Mouse (Mus musculus) mouse embryonic stem cell (cell line): ENCODE results near the gene Creb3l2.

ENCODE experiments used
- in situ Hi-C, 2 experiments: fragments of 300-500 bp; cut with MboI; formaldehyde crosslinking; loops; 1 replicate in 1 of 2; 3 replicates in 1 of 2; pipeline ENCODE4 v1.14.3; 2019 to 2020; ENCODE audit warnings: low sequenced_read_pairs in 2 of 2, low pct_unique_long_range_greater_than_20kb in 1 of 2, mixed read lengths in 1 of 2; ENCODE audit not compliant: unreplicated experiment in 1 of 2

Creb3l2 gene

GRCm38 (mm10) chr6:37317904-37318303 is 124.0 kb downstream of the Creb3l2 start:
- in situ Hi-C loops = no loop called here

- in situ Hi-C loops = no loop called here
Measured at GRCm38 (mm10) chr6:37315440-37315839, 126.5 kb downstream of the Creb3l2 start.

- in situ Hi-C loops = no loop called here
Measured at GRCm38 (mm10) chr6:37310601-37311000, 131.3 kb downstream of the Creb3l2 start.

- in situ Hi-C loops = no loop called here
Measured at GRCm38 (mm10) chr6:37306616-37307015, 135.3 kb downstream of the Creb3l2 start.

- in situ Hi-C loops = no loop called here
Measured at GRCm38 (mm10) chr6:37300492-37300891, 141.5 kb downstream of the Creb3l2 start.

GRCm38 (mm10) chr6:37299562-37300390 is 142.2 kb downstream of the Creb3l2 start, which contains the start of gene Dgki:
Gene Dgki, minus strand, starts transcription at chr6:37300184.
- in situ Hi-C loops = no loop called here

GRCm38 (mm10) chr6:37298982-37299381 is 143.0 kb downstream of the Creb3l2 start:
- in situ Hi-C loops = no loop called here

- in situ Hi-C loops = no loop called here
Measured at GRCm38 (mm10) chr6:37297744-37298482, 144.0 kb downstream of the Creb3l2 start.

GRCm38 (mm10) chr6:37292068-37292467 is 149.9 kb downstream of the Creb3l2 start:
- in situ Hi-C loops = no loop called here

- in situ Hi-C loops = no loop called here
Measured at GRCm38 (mm10) chr6:37291171-37291570, 150.8 kb downstream of the Creb3l2 start.

- in situ Hi-C loops = no loop called here
Measured at GRCm38 (mm10) chr6:37290691-37291090, 151.3 kb downstream of the Creb3l2 start.

GRCm38 (mm10) chr6:37286134-37286533 is 155.8 kb downstream of the Creb3l2 start:
- in situ Hi-C loops = no loop called here

GRCm38 (mm10) chr6:37284879-37285278 is 157.1 kb downstream of the Creb3l2 start:
- in situ Hi-C loops = no loop called here

- in situ Hi-C loops = no loop called here
Measured at GRCm38 (mm10) chr6:37283336-37283735, 158.6 kb downstream of the Creb3l2 start.

- in situ Hi-C loops = no loop called here
Measured at GRCm38 (mm10) chr6:37282659-37283058, 159.3 kb downstream of the Creb3l2 start.
